Mouse (Mus musculus): Measurements from ENCODE around the gene Ints1. TPM values are rescaled to one million over a fixed set of nuclear protein-coding genes. Genes with fewer than 3 reads are reported as not detected.

The Ints1 gene
- polyA plus RNA-seq, 1 experiment from 2014 or later = 19.8 TPM

DNA sequence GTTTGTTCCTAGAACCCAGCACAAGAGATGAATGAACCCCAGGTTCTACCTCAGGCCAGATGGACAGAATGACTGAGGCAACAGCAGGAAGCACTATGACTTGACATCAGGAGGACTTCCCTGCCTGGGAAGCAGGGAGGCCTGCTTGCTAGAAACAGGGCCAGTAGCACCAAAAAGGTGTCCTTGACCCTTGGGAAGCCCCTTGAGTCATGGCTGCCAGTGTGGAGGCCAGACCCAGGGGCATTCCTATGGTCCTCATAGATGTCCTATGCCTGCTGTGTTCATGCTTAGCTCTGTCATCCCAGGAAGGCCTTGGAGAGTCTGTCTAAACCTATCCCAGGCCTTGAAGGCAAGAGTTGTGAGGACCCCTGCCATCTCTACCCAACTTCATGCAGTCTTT is 41.0 kb upstream of the Ints1 start:
- H3K4me2 ChIP-seq (ENCODE audit: low read length) = no peak overlapping the region
- no peaks in the 10 kb centered on the region for H3K9me3 ChIP-seq (ENCODE audit: control insufficient read depth, low read length)
- no peak overlapping the region for H3K27ac ChIP-seq (replicated peaks in 1 of 2; ENCODE audit: control insufficient read depth in 1 of 2, insufficient read depth in 1 of 2, low read depth in 2 of 2, low read length in 2 of 2)
- H3K4me1 ChIP-seq (ENCODE audit: control insufficient read depth in 2 of 2, insufficient read depth in 2 of 2, low read length in 2 of 2) = peaks cover 11% of the 10 kb centered on the region in 2 experiments; a peak in 2 of 4 replicates
- peaks cover 25% of the 10 kb centered on the region for H3K27me3 ChIP-seq (ENCODE audit: control insufficient read depth, insufficient read depth, low read length)
- no peaks in the 10 kb centered on the region for H3K36me3 ChIP-seq (ENCODE audit: control insufficient read depth, insufficient read depth, low read length)
- no peak overlapping the region for H3K9ac ChIP-seq (ENCODE audit: low read length)
- no peak overlapping the region for H3K4me3 ChIP-seq (ENCODE audit: control insufficient read depth in 1 of 2, insufficient read depth in 1 of 2, low read depth in 1 of 2, low read length in 2 of 2)
- no peak for ATAC-seq (ENCODE audit: insufficient number of reproducible peaks, insufficient read depth, low FRiP score, low read depth)

- no peaks in the 10 kb centered on the region for H3K36me3 ChIP-seq (ENCODE audit: control insufficient read depth, insufficient read depth, low read length)
- H3K9ac ChIP-seq (ENCODE audit: low read length) = no peak overlapping the region; the same call in 1 of the 2 replicates
- 0 out of 4 replicates have a peak overlapping the region, but pooled peaks of 1 of the 2 experiments have one; percentile 8 for H3K27ac ChIP-seq (replicated peaks in 1 of 2; ENCODE audit: control insufficient read depth in 1 of 2, insufficient read depth in 1 of 2, low read depth in 2 of 2, low read length in 2 of 2)
- H3K4me1 ChIP-seq (ENCODE audit: control insufficient read depth in 2 of 2, insufficient read depth in 2 of 2, low read length in 2 of 2) = peaks cover 11% of the 10 kb centered on the region in 2 experiments; a peak in 2 of 4 replicates
- H3K4me3 ChIP-seq (ENCODE audit: control insufficient read depth in 1 of 2, insufficient read depth in 1 of 2, low read depth in 1 of 2, low read length in 2 of 2) = no peak overlapping the region
- H3K27me3 ChIP-seq (ENCODE audit: control insufficient read depth, insufficient read depth, low read length) = peaks cover 25% of the 10 kb centered on the region
- 53% methylated on average over 6 of the region's 6 CpGs for WGBS
- no peak for ATAC-seq (ENCODE audit: insufficient number of reproducible peaks, insufficient read depth, low FRiP score, low read depth)
- no peak overlapping the region for H3K4me2 ChIP-seq (ENCODE audit: low read length)
- H3K9me3 ChIP-seq (ENCODE audit: control insufficient read depth, low read length) = no peaks in the 10 kb centered on the region
Observed at GRCm38 (mm10) chr5:139815964-139816363, 40.5 kb upstream of the Ints1 start.

DNA sequence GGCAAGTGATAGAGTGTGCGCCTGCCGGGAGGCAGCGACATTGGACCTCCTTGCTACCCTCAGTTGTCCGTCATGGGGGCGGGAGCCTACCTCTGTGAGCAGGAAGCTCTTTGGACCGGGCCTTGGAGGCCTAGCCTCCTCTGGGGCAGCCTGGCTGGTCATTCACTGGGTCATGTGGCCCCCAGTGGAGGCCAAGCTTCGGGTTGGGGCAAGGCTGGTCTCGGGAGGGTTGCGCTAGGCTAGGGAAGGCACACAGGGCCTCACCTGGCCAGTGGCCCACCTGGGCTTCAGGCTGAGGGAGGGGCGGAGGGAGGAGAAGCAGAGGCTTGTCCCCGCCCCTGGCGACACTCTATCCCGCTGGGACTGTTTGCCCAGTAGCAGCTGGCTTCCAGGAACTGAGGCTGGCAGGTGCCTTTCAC is 38.5 kb upstream of the Ints1 start:
- ATAC-seq (ENCODE audit: insufficient number of reproducible peaks, insufficient read depth, low FRiP score, low read depth) = no peak
- Histone ChIP-seq H3K4me2 (ENCODE audit: low read length) (no peak overlapping the region), H3K9ac (ENCODE audit: low read length) (no peak overlapping the region), H3K27me3 (ENCODE audit: control insufficient read depth, insufficient read depth, low read length) (peaks cover 25% of the 10 kb centered on the region), H3K36me3 (ENCODE audit: control insufficient read depth, insufficient read depth, low read length) (no peaks in the 10 kb centered on the region), H3K9me3 (ENCODE audit: control insufficient read depth, low read length) (no peaks in the 10 kb centered on the region), H3K4me3 (ENCODE audit: control insufficient read depth in 1 of 2, insufficient read depth in 1 of 2, low read depth in 1 of 2, low read length in 2 of 2) (no peak overlapping the region), H3K4me1 (ENCODE audit: control insufficient read depth in 2 of 2, insufficient read depth in 2 of 2, low read length in 2 of 2) (peaks cover 11% of the 10 kb centered on the region in 2 experiments; a peak in 2 of 4 replicates), H3K27ac (replicated peaks in 1 of 2; ENCODE audit: control insufficient read depth in 1 of 2, insufficient read depth in 1 of 2, low read depth in 2 of 2, low read length in 2 of 2) (no peak overlapping the region)
- WGBS = 10% methylated on average over 13 of the region's 13 CpGs

GRCm38 (mm10) chr5:139813126-139813490 is 37.6 kb upstream of the Ints1 start:
- Histone ChIP-seq H3K27ac (replicated peaks in 1 of 2; ENCODE audit: control insufficient read depth in 1 of 2, insufficient read depth in 1 of 2, low read depth in 2 of 2, low read length in 2 of 2) (no peak overlapping the region), H3K27me3 (ENCODE audit: control insufficient read depth, insufficient read depth, low read length) (peaks cover 25% of the 10 kb centered on the region), H3K4me3 (ENCODE audit: control insufficient read depth in 1 of 2, insufficient read depth in 1 of 2, low read depth in 1 of 2, low read length in 2 of 2) (no peak overlapping the region), H3K4me2 (ENCODE audit: low read length) (no peak overlapping the region), H3K9me3 (ENCODE audit: control insufficient read depth, low read length) (no peaks in the 10 kb centered on the region), H3K9ac (ENCODE audit: low read length) (no peak overlapping the region), H3K4me1 (ENCODE audit: control insufficient read depth in 2 of 2, insufficient read depth in 2 of 2, low read length in 2 of 2) (peaks cover 11% of the 10 kb centered on the region in 2 experiments; a peak in 2 of 4 replicates), H3K36me3 (ENCODE audit: control insufficient read depth, insufficient read depth, low read length) (no peaks in the 10 kb centered on the region)
- WGBS = 40% methylated on average over 10 of the region's 10 CpGs
- ATAC-seq (ENCODE audit: insufficient number of reproducible peaks, insufficient read depth, low FRiP score, low read depth) = no peak

DNA sequence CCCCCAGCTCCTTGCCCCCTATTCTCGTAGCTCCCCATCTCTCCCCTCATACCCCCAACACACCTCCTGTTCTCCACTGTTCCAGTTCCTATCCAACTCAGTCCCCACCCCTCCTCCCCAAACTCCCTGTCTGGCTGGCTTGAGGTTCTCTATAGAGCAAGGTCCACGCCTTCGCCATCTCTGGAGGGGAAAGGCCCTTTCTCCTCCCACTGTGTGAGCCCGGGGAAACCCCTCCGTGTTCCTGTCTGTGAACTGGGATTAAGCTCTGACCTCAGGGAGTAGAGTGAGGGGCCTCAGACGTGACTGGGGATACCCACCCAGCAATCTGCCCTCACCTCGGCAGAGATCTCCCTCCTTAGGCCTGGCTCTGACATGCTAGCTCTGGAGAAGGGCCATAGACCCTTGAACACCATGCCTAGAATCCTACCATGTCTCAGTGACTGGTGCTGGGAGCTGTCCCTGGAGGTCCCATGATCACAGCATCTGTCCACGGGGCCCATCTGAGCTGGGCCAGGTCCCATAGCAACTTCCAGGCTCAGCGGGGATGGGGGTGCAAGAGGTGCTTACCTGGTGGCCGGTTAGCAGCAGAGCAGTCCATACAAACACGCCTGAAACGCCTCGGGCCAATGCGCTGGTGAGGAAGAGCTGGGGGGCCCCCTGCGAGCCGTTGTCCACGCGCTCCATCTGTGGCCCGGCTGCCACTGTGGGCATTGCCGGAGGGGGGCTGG is 37.1 kb upstream of the Ints1 start:
- Histone ChIP-seq H3K4me2 (ENCODE audit: low read length) (no peak overlapping the region), H3K27ac (replicated peaks in 1 of 2; ENCODE audit: control insufficient read depth in 1 of 2, insufficient read depth in 1 of 2, low read depth in 2 of 2, low read length in 2 of 2) (no peak overlapping the region)

GRCm38 (mm10) chr5:139811677-139812397 is 36.4 kb upstream of the Ints1 start:
- Histone ChIP-seq H3K9me3 (ENCODE audit: control insufficient read depth, low read length) (no peaks in the 10 kb centered on the region), H3K4me1 (ENCODE audit: control insufficient read depth in 2 of 2, insufficient read depth in 2 of 2, low read length in 2 of 2) (peaks cover 11% of the 10 kb centered on the region in 2 experiments; a peak in 2 of 4 replicates), H3K27ac (replicated peaks in 1 of 2; ENCODE audit: control insufficient read depth in 1 of 2, insufficient read depth in 1 of 2, low read depth in 2 of 2, low read length in 2 of 2) (no peak overlapping the region), H3K4me2 (ENCODE audit: low read length) (no peak overlapping the region), H3K27me3 (ENCODE audit: control insufficient read depth, insufficient read depth, low read length) (peaks cover 25% of the 10 kb centered on the region), H3K4me3 (ENCODE audit: control insufficient read depth in 1 of 2, insufficient read depth in 1 of 2, low read depth in 1 of 2, low read length in 2 of 2) (no peak overlapping the region), H3K36me3 (ENCODE audit: control insufficient read depth, insufficient read depth, low read length) (no peaks in the 10 kb centered on the region), H3K9ac (ENCODE audit: low read length) (no peak overlapping the region)
- WGBS = 59% methylated on average over 15 of the region's 15 CpGs
- ATAC-seq (ENCODE audit: insufficient number of reproducible peaks, insufficient read depth, low FRiP score, low read depth) = no peak

More for the DNA sequence above, 37.1 kb upstream of the Ints1 start:
- no peaks in the 10 kb centered on the region for H3K36me3 ChIP-seq (ENCODE audit: control insufficient read depth, insufficient read depth, low read length)
- H3K9me3 ChIP-seq (ENCODE audit: control insufficient read depth, low read length) = no peaks in the 10 kb centered on the region
- no peak overlapping the region for H3K4me3 ChIP-seq (ENCODE audit: control insufficient read depth in 1 of 2, insufficient read depth in 1 of 2, low read depth in 1 of 2, low read length in 2 of 2)
- no peak for ATAC-seq (ENCODE audit: insufficient number of reproducible peaks, insufficient read depth, low FRiP score, low read depth)
- H3K27me3 ChIP-seq (ENCODE audit: control insufficient read depth, insufficient read depth, low read length) = peaks cover 25% of the 10 kb centered on the region
- no peak overlapping the region for H3K9ac ChIP-seq (ENCODE audit: low read length)
- peaks cover 11% of the 10 kb centered on the region in 2 experiments; a peak in 2 of 4 replicates for H3K4me1 ChIP-seq (ENCODE audit: control insufficient read depth in 2 of 2, insufficient read depth in 2 of 2, low read length in 2 of 2)
- WGBS = 60% methylated on average over 20 of the region's 20 CpGs

DNA sequence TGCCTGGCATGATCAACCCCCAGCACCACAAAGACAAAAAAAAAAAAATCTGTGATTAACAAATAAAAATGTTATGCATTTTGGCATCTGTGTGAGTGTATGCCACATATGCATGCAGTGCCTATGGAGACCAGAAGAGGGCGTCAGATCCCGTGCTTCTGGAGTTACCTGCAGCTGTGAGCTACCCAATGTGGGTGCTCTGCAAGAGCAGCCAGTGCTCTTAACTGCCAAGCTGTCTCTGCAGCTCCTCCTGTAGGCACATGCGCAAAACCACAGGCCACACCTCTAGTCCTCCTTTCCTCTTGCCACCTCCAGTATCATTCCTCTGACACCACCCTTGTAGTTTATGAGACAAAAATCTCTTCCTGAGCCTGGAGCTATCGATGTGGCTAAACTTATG is 33.9 kb upstream of the Ints1 start:
- Histone ChIP-seq H3K4me3 (ENCODE audit: control insufficient read depth in 1 of 2, insufficient read depth in 1 of 2, low read depth in 1 of 2, low read length in 2 of 2) (no peak overlapping the region), H3K27ac (replicated peaks in 1 of 2; ENCODE audit: control insufficient read depth in 1 of 2, insufficient read depth in 1 of 2, low read depth in 2 of 2, low read length in 2 of 2) (no peak overlapping the region), H3K4me2 (ENCODE audit: low read length) (no peak overlapping the region), H3K9me3 (ENCODE audit: control insufficient read depth, low read length) (no peaks in the 10 kb centered on the region), H3K4me1 (ENCODE audit: control insufficient read depth in 2 of 2, insufficient read depth in 2 of 2, low read length in 2 of 2) (peaks cover 5 to 7% of the 10 kb centered on the region in 2 experiments), H3K27me3 (ENCODE audit: control insufficient read depth, insufficient read depth, low read length) (peaks cover 19% of the 10 kb centered on the region), H3K9ac (ENCODE audit: low read length) (no peak overlapping the region), H3K36me3 (ENCODE audit: control insufficient read depth, insufficient read depth, low read length) (no peaks in the 10 kb centered on the region)
- no peak for ATAC-seq (ENCODE audit: insufficient number of reproducible peaks, insufficient read depth, low FRiP score, low read depth)
- 57% methylated on average over 4 of the region's 4 CpGs for WGBS
